Mouse (Mus musculus) NIH3T3 (cell line): ENCODE results near the gene Scrn3.

Experiments
- DNase-seq: peaks from one replicate; pipeline ENCODE4 v3.0.0-alpha.2; 2012; ENCODE audit warnings: low read depth

Scrn3 gene

GRCm38 (mm10) chr2:73275261-73276040, 37.0 kb upstream of the Scrn3 start:
- DNase-seq = no peak

- DNase-seq = no peak
These were observed 36.2 kb upstream of the Scrn3 start for GRCm38 (mm10) chr2:73276141-73276571.

GRCm38 (mm10) chr2:73277021-73277708, 35.2 kb upstream of the Scrn3 start:
- DNase-seq = no peak

- no peak for DNase-seq
These were observed 34.7 kb upstream of the Scrn3 start for GRCm38 (mm10) chr2:73277709-73278075.

- DNase-seq = peak; percentile 96
These were observed 34.1 kb upstream of the Scrn3 start for GRCm38 (mm10) chr2:73278131-73278854.

- DNase-seq = no peak
These were observed 33.5 kb upstream of the Scrn3 start for GRCm38 (mm10) chr2:73278869-73279268.

- no peak for DNase-seq
These were observed 32.9 kb upstream of the Scrn3 start for GRCm38 (mm10) chr2:73279271-73280038.

GRCm38 (mm10) chr2:73280356-73281047, 31.9 kb upstream of the Scrn3 start:
- DNase-seq = no peak

GRCm38 (mm10) chr2:73281048-73281661, 31.2 kb upstream of the Scrn3 start:
- no peak for DNase-seq

- peak; percentile 58 for DNase-seq
These were observed 30.7 kb upstream of the Scrn3 start for GRCm38 (mm10) chr2:73281707-73282106.

- DNase-seq = peak; percentile 74
These were observed 26.8 kb upstream of the Scrn3 start for GRCm38 (mm10) chr2:73285630-73286029.

- no peak for DNase-seq
These were observed 21.3 kb upstream of the Scrn3 start for GRCm38 (mm10) chr2:73291130-73291529.

GRCm38 (mm10) chr2:73295023-73295422, 17.4 kb upstream of the Scrn3 start:
- DNase-seq = no peak

GRCm38 (mm10) chr2:73298154-73298553, 14.2 kb upstream of the Scrn3 start:
- DNase-seq = no peak

GRCm38 (mm10) chr2:73298841-73299240, 13.6 kb upstream of the Scrn3 start:
- no peak for DNase-seq

GRCm38 (mm10) chr2:73301979-73302378, 10.4 kb upstream of the Scrn3 start:
- DNase-seq = no peak

GRCm38 (mm10) chr2:73302722-73303121, 9.7 kb upstream of the Scrn3 start:
- DNase-seq = no peak

GRCm38 (mm10) chr2:73304506-73304905, 7.9 kb upstream of the Scrn3 start:
- no peak for DNase-seq

GRCm38 (mm10) chr2:73306006-73306405, 6.4 kb upstream of the Scrn3 start:
- no peak for DNase-seq

- peak; percentile 56 for DNase-seq
These were observed 708 bp downstream of the Scrn3 start for GRCm38 (mm10) chr2:73313117-73313501.

- no peak for DNase-seq
These were observed 1.9 kb downstream of the Scrn3 start for GRCm38 (mm10) chr2:73314311-73314710.
